Mouse (Mus musculus): ENCODE measurements around the gene Chd6. TPM values are rescaled to one million over a fixed set of nuclear protein-coding genes. Genes with fewer than 3 reads are reported as not detected.

Chd6 gene
- polyA plus RNA-seq, 1 experiment from 2014 or later: 39.4 TPM

DNA sequence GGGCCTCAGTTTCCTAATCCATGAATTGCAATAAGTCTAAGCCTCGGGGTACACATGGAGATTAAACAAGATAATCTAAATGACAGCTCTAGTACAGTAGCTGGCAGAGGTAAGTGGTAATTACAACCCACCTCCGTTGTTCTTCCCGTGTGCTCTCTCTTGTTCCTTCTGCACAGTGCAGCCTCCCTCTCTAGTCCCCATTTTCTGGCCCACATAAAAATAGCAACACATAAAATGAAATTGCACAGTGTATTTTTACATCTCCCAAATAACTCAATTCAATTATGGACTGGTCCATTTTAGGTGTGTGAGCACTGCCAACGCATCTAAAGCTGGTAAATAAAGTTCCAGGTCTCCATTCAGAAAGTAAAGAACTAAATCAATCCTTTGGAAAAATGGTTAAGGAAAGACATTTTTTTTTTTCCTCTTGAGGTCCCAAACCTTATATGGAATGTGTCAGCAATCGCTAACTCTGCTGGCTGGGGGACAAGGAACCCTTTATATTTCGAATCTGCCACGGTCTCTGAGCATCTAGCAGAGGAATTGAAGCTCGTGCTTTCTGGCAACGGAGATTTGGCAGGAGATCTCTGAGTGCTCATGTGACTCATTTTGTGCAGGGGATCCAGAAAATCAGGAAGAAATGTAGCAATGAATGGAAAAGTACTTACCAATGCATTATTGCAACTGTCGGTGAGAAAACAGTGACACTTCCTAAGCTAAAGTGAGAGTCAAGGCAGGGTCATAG is 19.7 kb upstream of the Chd6 start:
- Histone ChIP-seq H3K4me3 (ENCODE audit: low read depth, low read length) (no peak overlapping the region), H3K27ac (replicated peaks; ENCODE audit: low read depth, low read length) (no peak overlapping the region), H3K9ac (ENCODE audit: low read length) (no peak overlapping the region), H3K4me1 (ENCODE audit: control insufficient read depth, insufficient read depth, low read length) (no peaks in the 10 kb centered on the region), H3K4me2 (ENCODE audit: low read depth, severe bottlenecking) (no peak overlapping the region), H3K27me3 (ENCODE audit: control insufficient read depth, insufficient read depth, low read length) (no peaks in the 10 kb centered on the region), H3K9me3 (ENCODE audit: control insufficient read depth, low read length) (no peaks in the 10 kb centered on the region), H3K36me3 (ENCODE audit: control insufficient read depth, insufficient read depth, low read length) (no peaks in the 10 kb centered on the region)
- ATAC-seq (ENCODE audit: insufficient number of reproducible peaks, low FRiP score, low TSS enrichment, low read depth): no peak
- WGBS: 78% methylated on average over 10 of the region's 10 CpGs
- no peak for DNase-seq (ENCODE audit: low spot score)

- H3K36me3 ChIP-seq (ENCODE audit: control insufficient read depth, insufficient read depth, low read length): no peaks in the 10 kb centered on the region
- no peak overlapping the region for H3K4me2 ChIP-seq (ENCODE audit: low read depth, severe bottlenecking)
- WGBS: 82% methylated on average over 5 of the region's 5 CpGs
- peaks cover 12% of the 10 kb centered on the region; the same call in 1 of the 2 replicates for H3K4me1 ChIP-seq (ENCODE audit: control insufficient read depth, insufficient read depth, low read length)
- H3K27ac ChIP-seq (replicated peaks; ENCODE audit: low read depth, low read length): no peak overlapping the region
- no peaks in the 10 kb centered on the region for H3K27me3 ChIP-seq (ENCODE audit: control insufficient read depth, insufficient read depth, low read length)
- ATAC-seq (ENCODE audit: insufficient number of reproducible peaks, low FRiP score, low TSS enrichment, low read depth): no peak
- H3K9me3 ChIP-seq (ENCODE audit: control insufficient read depth, low read length): no peaks in the 10 kb centered on the region
- H3K4me3 ChIP-seq (ENCODE audit: low read depth, low read length): no peak overlapping the region
- H3K9ac ChIP-seq (ENCODE audit: low read length): no peak overlapping the region
- DNase-seq (ENCODE audit: low spot score): no peak
Observed at GRCm38 (mm10) chr2:161112011-161112410, 3.1 kb upstream of the Chd6 start.

- H3K27ac ChIP-seq (replicated peaks; ENCODE audit: low read depth, low read length): no peak overlapping the region
- ATAC-seq (ENCODE audit: insufficient number of reproducible peaks, low FRiP score, low TSS enrichment, low read depth): no peak; the same call in none of the 2 replicates
Observed at GRCm38 (mm10) chr2:161109398-161109821, 535 bp upstream of the Chd6 start.

GRCm38 (mm10) chr2:161108085-161108927 is 569 bp downstream of the Chd6 start:
- no peaks in the 10 kb centered on the region for H3K36me3 ChIP-seq (ENCODE audit: control insufficient read depth, insufficient read depth, low read length)
- no peaks in the 10 kb centered on the region for H3K9me3 ChIP-seq (ENCODE audit: control insufficient read depth, low read length)
- H3K27me3 ChIP-seq (ENCODE audit: control insufficient read depth, insufficient read depth, low read length): no peaks in the 10 kb centered on the region
- H3K9ac ChIP-seq (ENCODE audit: low read length): peak overlapping the region; percentile 99
- peak; percentile 76 for ATAC-seq (ENCODE audit: insufficient number of reproducible peaks, low FRiP score, low TSS enrichment, low read depth)
- H3K27ac ChIP-seq (replicated peaks; ENCODE audit: low read depth, low read length): peak overlapping the region; percentile 99
- peak; percentile 66 for DNase-seq (ENCODE audit: low spot score)
- H3K4me2 ChIP-seq (ENCODE audit: low read depth, severe bottlenecking): peak overlapping the region; percentile 61
- H3K4me3 ChIP-seq (ENCODE audit: low read depth, low read length): peak overlapping the region; percentile 94
- under 1% methylated on average over 64 of the region's 77 CpGs for WGBS
- peaks cover 12% of the 10 kb centered on the region; the same call in 1 of the 2 replicates for H3K4me1 ChIP-seq (ENCODE audit: control insufficient read depth, insufficient read depth, low read length)

More at GRCm38 (mm10) chr2:161109398-161109821, 535 bp upstream of the Chd6 start:
- Histone ChIP-seq H3K4me2 (ENCODE audit: low read depth, severe bottlenecking) (peak overlapping the region; percentile 78), H3K4me3 (ENCODE audit: low read depth, low read length) (peak overlapping the region; percentile 94), H3K9me3 (ENCODE audit: control insufficient read depth, low read length) (no peaks in the 10 kb centered on the region), H3K4me1 (ENCODE audit: control insufficient read depth, insufficient read depth, low read length) (peaks cover 12% of the 10 kb centered on the region; the same call in 1 of the 2 replicates), H3K27me3 (ENCODE audit: control insufficient read depth, insufficient read depth, low read length) (no peaks in the 10 kb centered on the region), H3K36me3 (ENCODE audit: control insufficient read depth, insufficient read depth, low read length) (no peaks in the 10 kb centered on the region), H3K9ac (ENCODE audit: low read length) (peak overlapping the region; percentile 62)
- WGBS: 0% methylated on average over 25 of the region's 26 CpGs
- DNase-seq (ENCODE audit: low spot score): no peak

- Histone ChIP-seq H3K27ac (replicated peaks; ENCODE audit: low read depth, low read length) (no peak overlapping the region), H3K4me2 (ENCODE audit: low read depth, severe bottlenecking) (peak overlapping the region; percentile 61; the same call in 1 of the 2 replicates), H3K4me1 (ENCODE audit: control insufficient read depth, insufficient read depth, low read length) (peaks cover 12% of the 10 kb centered on the region; the same call in 1 of the 2 replicates), H3K27me3 (ENCODE audit: control insufficient read depth, insufficient read depth, low read length) (no peaks in the 10 kb centered on the region), H3K4me3 (ENCODE audit: low read depth, low read length) (peak overlapping the region; percentile 94), H3K9me3 (ENCODE audit: control insufficient read depth, low read length) (no peaks in the 10 kb centered on the region), H3K9ac (ENCODE audit: low read length) (no peak overlapping the region), H3K36me3 (ENCODE audit: control insufficient read depth, insufficient read depth, low read length) (no peaks in the 10 kb centered on the region)
- no peak for ATAC-seq (ENCODE audit: insufficient number of reproducible peaks, low FRiP score, low TSS enrichment, low read depth)
- DNase-seq (ENCODE audit: low spot score): no peak
- WGBS: 88% methylated on average over 2 of the region's 2 CpGs
Observed at GRCm38 (mm10) chr2:161107236-161107635, 1.6 kb downstream of the Chd6 start.

DNA sequence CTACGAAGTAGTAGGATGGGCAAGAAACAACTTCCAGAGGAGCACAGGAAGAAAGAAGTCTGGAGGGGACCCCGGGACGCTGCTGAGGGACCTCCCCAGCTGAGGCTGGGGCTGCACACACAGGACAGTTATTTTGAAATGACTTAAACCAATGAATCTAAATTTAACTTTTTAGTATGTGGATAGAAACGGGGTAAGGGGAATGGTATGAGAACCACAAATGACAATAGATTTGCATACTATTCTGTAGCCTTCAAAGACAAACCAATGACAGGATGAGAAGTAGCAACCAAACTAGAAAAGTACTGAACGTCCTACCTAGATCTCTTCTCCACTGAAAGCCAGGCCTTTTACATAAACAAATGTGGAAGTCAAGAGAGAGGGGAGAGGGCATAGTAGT is 5.1 kb downstream of the Chd6 start:
- WGBS: 85% methylated on average over 5 of the region's 5 CpGs
- H3K4me2 ChIP-seq (ENCODE audit: low read depth, severe bottlenecking): no peak overlapping the region
- no peak for ATAC-seq (ENCODE audit: insufficient number of reproducible peaks, low FRiP score, low TSS enrichment, low read depth)
- no peak for DNase-seq (ENCODE audit: low spot score)
- H3K27ac ChIP-seq (replicated peaks; ENCODE audit: low read depth, low read length): no peak overlapping the region
- H3K27me3 ChIP-seq (ENCODE audit: control insufficient read depth, insufficient read depth, low read length): no peaks in the 10 kb centered on the region
- H3K4me3 ChIP-seq (ENCODE audit: low read depth, low read length): no peak overlapping the region
- peaks cover 7% of the 10 kb centered on the region; the same call in 1 of the 2 replicates for H3K4me1 ChIP-seq (ENCODE audit: control insufficient read depth, insufficient read depth, low read length)
- no peaks in the 10 kb centered on the region for H3K9me3 ChIP-seq (ENCODE audit: control insufficient read depth, low read length)
- no peak overlapping the region for H3K9ac ChIP-seq (ENCODE audit: low read length)
- no peaks in the 10 kb centered on the region for H3K36me3 ChIP-seq (ENCODE audit: control insufficient read depth, insufficient read depth, low read length)

DNA sequence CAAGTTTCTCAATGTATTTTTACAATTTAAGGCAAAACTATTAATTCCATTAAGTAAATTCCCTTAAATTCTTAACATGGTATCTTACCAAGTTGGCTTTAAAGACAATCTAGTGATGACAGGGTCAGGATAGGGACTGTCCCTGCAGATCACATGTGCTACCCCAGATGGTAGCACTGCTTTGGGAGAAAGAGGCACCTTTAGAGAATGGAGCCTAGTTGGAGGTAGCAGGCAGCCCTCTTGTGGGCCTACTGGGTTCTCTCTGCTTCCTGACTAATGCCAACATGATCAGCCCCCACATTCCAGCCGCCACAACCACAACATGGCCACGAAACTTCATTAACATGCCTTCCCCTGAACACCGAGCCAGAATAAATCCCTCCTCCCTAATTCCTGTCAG is 6.8 kb downstream of the Chd6 start:
- DNase-seq (ENCODE audit: low spot score): no peak
- Histone ChIP-seq H3K27me3 (ENCODE audit: control insufficient read depth, insufficient read depth, low read length) (no peaks in the 10 kb centered on the region), H3K9me3 (ENCODE audit: control insufficient read depth, low read length) (no peaks in the 10 kb centered on the region), H3K4me1 (ENCODE audit: control insufficient read depth, insufficient read depth, low read length) (peaks cover under 1% of the 10 kb centered on the region; the same call in 1 of the 2 replicates), H3K27ac (replicated peaks; ENCODE audit: low read depth, low read length) (no peak overlapping the region), H3K4me3 (ENCODE audit: low read depth, low read length) (no peak overlapping the region), H3K9ac (ENCODE audit: low read length) (no peak overlapping the region), H3K4me2 (ENCODE audit: low read depth, severe bottlenecking) (no peak overlapping the region), H3K36me3 (ENCODE audit: control insufficient read depth, insufficient read depth, low read length) (no peaks in the 10 kb centered on the region)
- 58% methylated on average over 3 of the region's 3 CpGs for WGBS
- ATAC-seq (ENCODE audit: insufficient number of reproducible peaks, low FRiP score, low TSS enrichment, low read depth): no peak

DNA sequence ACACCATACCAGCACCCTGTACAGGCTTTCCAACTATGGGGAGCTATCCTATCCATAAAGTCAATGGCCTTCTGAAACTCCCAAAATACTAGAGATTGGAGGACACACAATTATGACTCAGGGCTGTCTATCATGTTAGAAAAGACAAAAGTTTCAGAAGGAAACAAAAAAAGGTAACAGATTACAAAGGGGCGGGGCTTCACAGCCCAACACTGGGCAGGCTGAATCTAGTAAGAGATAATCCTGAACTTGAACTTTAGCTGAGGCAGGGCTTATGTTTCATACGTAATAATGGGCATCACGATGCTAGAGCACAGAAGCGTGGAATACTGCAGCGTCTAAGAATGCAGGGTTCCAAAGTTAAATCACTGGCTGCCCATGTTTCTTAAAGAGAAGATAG is 11.1 kb downstream of the Chd6 start:
- DNase-seq (ENCODE audit: low spot score): no peak
- H3K9me3 ChIP-seq (ENCODE audit: control insufficient read depth, low read length): no peaks in the 10 kb centered on the region
- H3K27me3 ChIP-seq (ENCODE audit: control insufficient read depth, insufficient read depth, low read length): no peaks in the 10 kb centered on the region
- no peak overlapping the region for H3K4me3 ChIP-seq (ENCODE audit: low read depth, low read length)
- no peaks in the 10 kb centered on the region for H3K4me1 ChIP-seq (ENCODE audit: control insufficient read depth, insufficient read depth, low read length)
- no peak overlapping the region for H3K9ac ChIP-seq (ENCODE audit: low read length)
- WGBS: 91% methylated on average over 5 of the region's 5 CpGs
- H3K36me3 ChIP-seq (ENCODE audit: control insufficient read depth, insufficient read depth, low read length): no peaks in the 10 kb centered on the region
- ATAC-seq (ENCODE audit: insufficient number of reproducible peaks, low FRiP score, low TSS enrichment, low read depth): no peak
- H3K27ac ChIP-seq (replicated peaks; ENCODE audit: low read depth, low read length): no peak overlapping the region
- H3K4me2 ChIP-seq (ENCODE audit: low read depth, severe bottlenecking): no peak overlapping the region
